Mouse (Mus musculus) hindbrain, postnatal 0 days (tissue): ENCODE measurements around the gene Pdk3. TPM values are rescaled to one million over a fixed set of nuclear protein-coding genes. Genes with fewer than 3 reads are reported as not detected.

Experiments
- ATAC-seq: fragments of 200-750 bp; cut with Nextera tagmentation; 2 replicates; pipeline ENCODE4 v1.8.0; 2017; ENCODE audit warnings: mild to moderate bottlenecking, moderate TSS enrichment, moderate library complexity
- DNase-seq: peaks from one replicate; pipeline ENCODE4 v3.0.0-alpha.2; 2015; ENCODE audit warnings: low spot score
- H3K27ac ChIP-seq: fragments of 300-500 bp; sonication (generic); 2 replicates; pipeline ENCODE4 v1.5.1; 2014; ENCODE audit warnings: mild to moderate bottlenecking
- H3K27me3 ChIP-seq: fragments of 300-500 bp; sonication (generic); 2 replicates; pipeline ENCODE4 v1.6.1; 2014; ENCODE audit warnings: low read length, mixed read lengths; ENCODE audit not compliant: insufficient read depth
- H3K36me3 ChIP-seq: fragments of 300-500 bp; sonication (generic); 2 replicates; pipeline ENCODE4 v1.6.1; 2014; ENCODE audit warnings: low read length, mixed read lengths; ENCODE audit not compliant: insufficient read depth
- H3K4me1 ChIP-seq: fragments of 300-500 bp; sonication (generic); 2 replicates; pipeline ENCODE4 v1.6.1; 2014; ENCODE audit warnings: antibody characterized with exemption, low read length, mixed read lengths; ENCODE audit not compliant: insufficient read depth
- H3K4me2 ChIP-seq: fragments of 300-500 bp; sonication (generic); 2 replicates; pipeline ENCODE4 v1.6.1; 2014; ENCODE audit warnings: low read depth, mild to moderate bottlenecking, low read length, moderate library complexity, mixed read lengths
- H3K4me3 ChIP-seq: fragments of 300-500 bp; sonication (generic); 2 replicates; pipeline ENCODE4 v1.5.1; 2014; ENCODE audit warnings: low read length
- H3K9ac ChIP-seq: fragments of 300-500 bp; sonication (generic); replicated peaks from 2 replicates; pipeline ENCODE4 v1.6.1; 2014; ENCODE audit warnings: mild to moderate bottlenecking, low read length, moderate library complexity, mixed read lengths
- H3K9me3 ChIP-seq: fragments of 300-500 bp; sonication (generic); 2 replicates; pipeline ENCODE4 v1.6.1; 2016; ENCODE audit warnings: low read length, mixed read lengths
- CTCF ChIP-seq: IDR thresholded peaks from 2 replicates; pipeline ENCODE4 v1.5.1; 2016; ENCODE audit warnings: antibody characterized with exemption, control low read depth, low read depth
- WGBS: fragments of 180-500 bp; shearing (Covaris S2); extraction: QIAGEN DNeasy Blood & Tissue Kit; methylation state at CpG from one replicate; pipeline ENCODE4 v1.1.7; 2014; 5-methylcytosine and 5-hydroxymethylcytosine counted together
- polyA plus RNA-seq: library from polyadenylated mRNA; unstranded; fragments of >200 nt; fragmentation: Nextera tagmentation; extraction: Ambion mirVana; gene quantifications from 2 replicates; pipeline ENCODE4 v1.2.1, GENCODE M21; 2015
- total RNA-seq: library from RNA; depleted of rRNA; stranded (reverse); fragments of >200 nt; gene quantifications from 2 replicates; pipeline ENCODE4 v1.2.3, GENCODE M21; 2014

The Pdk3 gene
- total and polyA plus RNA-seq, 2 experiments from 2014 or later: 22.4 to 23.1 TPM

DNA sequence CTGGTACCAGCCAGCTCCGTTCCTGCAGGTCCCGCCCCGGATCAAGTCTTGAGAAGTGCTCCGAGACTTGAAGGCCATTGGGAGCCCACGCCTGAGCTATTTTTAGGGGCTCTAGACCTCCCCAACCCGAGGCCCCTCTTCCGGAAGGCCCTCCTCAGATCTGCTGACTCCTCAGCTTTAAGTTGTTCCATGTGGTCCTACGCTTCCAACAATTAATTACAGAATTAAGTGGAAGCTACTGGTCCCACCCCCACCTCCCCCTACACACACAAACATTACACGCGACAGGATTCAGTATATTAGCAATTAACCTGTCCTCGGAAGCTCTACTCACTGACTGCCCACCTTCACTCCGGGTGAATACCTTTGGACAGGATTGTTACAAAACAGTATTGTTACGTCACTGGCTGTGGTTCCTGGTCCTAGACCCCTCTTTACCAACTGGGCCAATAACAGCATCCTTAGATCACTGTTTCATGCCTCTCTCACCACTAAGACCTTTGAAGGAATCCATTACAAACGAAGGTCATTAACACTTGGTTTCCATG is 410 bp upstream of the Pdk3 start:
- no peak for ATAC-seq

DNA sequence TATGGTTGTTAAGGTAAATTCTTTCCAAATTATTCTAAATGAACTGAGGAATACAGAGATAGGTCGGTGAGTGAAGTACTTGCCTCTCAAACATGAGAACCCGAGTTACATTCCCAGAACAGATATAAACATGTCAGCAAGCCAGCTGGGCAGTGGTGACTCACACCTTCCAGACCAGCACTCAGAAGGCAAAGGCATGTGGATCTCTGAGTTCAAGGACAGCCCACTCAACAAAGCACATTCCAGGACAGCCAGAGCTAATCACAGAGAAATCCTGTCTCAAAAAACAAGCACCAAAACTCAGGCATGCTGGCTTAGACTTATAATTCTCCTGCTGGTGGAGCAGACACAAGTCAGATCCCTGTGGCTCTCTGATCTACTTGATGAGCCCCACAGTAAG is 6.2 kb downstream of the Pdk3 start:
- Histone ChIP-seq H3K4me2 (no peak overlapping the region), H3K4me3 (no peak overlapping the region), H3K9me3 (no peaks in the 10 kb centered on the region), H3K36me3 (no peaks in the 10 kb centered on the region), H3K27ac (no peak overlapping the region), H3K27me3 (no peaks in the 10 kb centered on the region), H3K4me1 (no peaks in the 10 kb centered on the region), H3K9ac (no peak overlapping the region)
- 85% methylated on average over 2 of the region's 2 CpGs for WGBS
- DNase-seq: no peak
- TF ChIP-seq CTCF: no peak
- no peak for ATAC-seq

More for the DNA sequence above, 410 bp upstream of the Pdk3 start:
- Histone ChIP-seq H3K4me2 (peak overlapping the region; percentile 59), H3K27me3 (no peaks in the 10 kb centered on the region), H3K27ac (peak overlapping the region; percentile 61; the same call in 1 of the 2 replicates), H3K36me3 (no peaks in the 10 kb centered on the region), H3K4me1 (no peaks in the 10 kb centered on the region), H3K4me3 (peak overlapping the region; percentile 49), H3K9ac (peak overlapping the region; percentile 50), H3K9me3 (no peaks in the 10 kb centered on the region)
- TF ChIP-seq CTCF: no peak
- no peak for DNase-seq
- 50% methylated on average over 14 of the region's 14 CpGs for WGBS

DNA sequence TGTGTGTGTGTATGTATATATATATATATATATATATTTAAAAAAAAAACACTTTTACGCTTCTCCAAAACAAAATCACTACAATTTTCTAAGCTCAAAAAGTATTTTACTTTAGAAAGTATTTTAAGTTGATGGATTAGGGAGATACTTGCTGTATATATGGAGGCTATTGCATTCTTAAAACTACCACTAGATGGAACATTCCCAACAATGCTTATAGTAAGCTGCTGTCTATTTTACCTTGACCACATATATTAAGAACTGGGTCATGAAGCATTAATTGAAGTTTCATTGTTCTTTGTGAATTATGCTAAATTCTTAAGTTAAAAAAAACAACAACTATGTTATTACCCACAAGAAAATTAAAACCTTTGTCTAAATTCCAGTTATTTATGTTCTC is 24.0 kb downstream of the Pdk3 start:
- peak; percentile 51 for TF ChIP-seq CTCF
- Histone ChIP-seq H3K36me3 (no peaks in the 10 kb centered on the region), H3K4me2 (no peak overlapping the region), H3K27me3 (no peaks in the 10 kb centered on the region), H3K9ac (no peak overlapping the region), H3K4me3 (no peak overlapping the region), H3K27ac (no peak overlapping the region), H3K9me3 (no peaks in the 10 kb centered on the region), H3K4me1 (no peaks in the 10 kb centered on the region)
- 95% methylated on average over 1 of the region's 1 CpGs for WGBS
- no peak for ATAC-seq
- DNase-seq: peak; percentile 20

DNA sequence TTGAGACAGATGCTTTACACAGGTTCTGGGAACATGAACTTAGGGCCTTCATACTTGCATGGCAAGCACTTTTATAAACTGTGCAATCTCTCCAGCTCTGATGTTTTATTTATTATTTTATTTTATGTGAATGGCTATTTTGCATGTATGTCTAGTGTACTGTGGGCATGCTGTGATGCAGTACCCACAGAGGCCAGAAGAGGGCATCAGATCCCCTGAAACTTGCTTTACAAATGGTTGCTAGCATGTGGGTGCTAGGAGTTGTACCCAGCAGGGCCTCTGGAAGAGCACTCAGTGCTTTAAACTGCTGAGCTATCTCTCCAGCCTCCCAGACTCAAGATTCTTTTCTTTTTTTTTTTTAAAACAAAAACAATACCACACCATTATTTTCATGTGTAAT is 38.8 kb downstream of the Pdk3 start:
- ATAC-seq: no peak
- peak; percentile 62 for TF ChIP-seq CTCF
- Histone ChIP-seq H3K27ac (no peak overlapping the region), H3K9ac (no peak overlapping the region), H3K27me3 (no peaks in the 10 kb centered on the region), H3K36me3 (no peaks in the 10 kb centered on the region), H3K4me3 (no peak overlapping the region), H3K4me2 (no peak overlapping the region), H3K4me1 (no peaks in the 10 kb centered on the region), H3K9me3 (no peaks in the 10 kb centered on the region)
- peak; percentile 23 for DNase-seq

DNA sequence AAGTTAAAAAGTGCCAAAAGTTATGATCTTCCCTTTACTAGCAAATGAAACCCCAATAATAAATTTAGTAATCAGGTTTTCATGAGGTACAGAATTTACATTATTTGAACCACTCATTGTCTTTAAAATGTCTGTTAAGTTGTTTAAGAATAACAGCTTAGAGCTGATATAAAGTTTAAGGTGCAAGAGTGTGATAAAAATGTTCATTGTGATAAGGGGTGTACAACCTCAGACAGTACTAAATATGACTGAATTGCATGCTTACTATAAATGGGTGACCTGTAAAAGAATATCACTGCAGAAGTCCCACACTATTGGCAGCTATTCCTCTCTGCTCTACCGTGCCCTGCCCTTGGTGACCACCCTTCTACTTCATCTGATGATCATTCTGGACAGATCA is 42.4 kb downstream of the Pdk3 start:
- 89% methylated on average over 1 of the region's 1 CpGs for WGBS

DNA sequence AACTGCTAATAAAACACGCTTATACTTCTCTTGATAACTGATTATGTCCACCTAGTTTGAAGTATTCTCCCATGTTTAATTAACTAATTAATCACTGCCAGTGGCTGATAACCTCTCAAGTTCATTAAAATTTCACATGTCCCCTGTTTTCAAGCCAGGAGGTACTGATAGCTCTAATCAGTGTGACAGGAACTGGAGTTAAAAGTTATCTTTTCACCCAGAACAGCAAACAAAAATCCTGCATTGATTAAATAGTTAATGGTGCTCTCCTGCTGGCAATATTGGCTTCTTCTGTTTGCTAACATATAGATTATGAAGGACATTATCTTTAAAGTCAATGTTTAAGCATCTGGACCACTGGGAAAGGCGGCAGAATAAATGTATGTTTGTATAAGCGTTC is 71.2 kb downstream of the Pdk3 start:
- 83% methylated on average over 3 of the region's 3 CpGs for WGBS
- no peak overlapping the region for H3K4me2 ChIP-seq
- no peak for ATAC-seq

More for the DNA sequence above, 42.4 kb downstream of the Pdk3 start:
- no peak for TF ChIP-seq CTCF
- Histone ChIP-seq H3K9ac (no peak overlapping the region), H3K4me1 (no peaks in the 10 kb centered on the region), H3K9me3 (no peaks in the 10 kb centered on the region), H3K36me3 (no peaks in the 10 kb centered on the region), H3K4me2 (no peak overlapping the region), H3K27me3 (no peaks in the 10 kb centered on the region), H3K4me3 (no peak overlapping the region), H3K27ac (no peak overlapping the region)
- DNase-seq (no peak), ATAC-seq (no peak)

DNA sequence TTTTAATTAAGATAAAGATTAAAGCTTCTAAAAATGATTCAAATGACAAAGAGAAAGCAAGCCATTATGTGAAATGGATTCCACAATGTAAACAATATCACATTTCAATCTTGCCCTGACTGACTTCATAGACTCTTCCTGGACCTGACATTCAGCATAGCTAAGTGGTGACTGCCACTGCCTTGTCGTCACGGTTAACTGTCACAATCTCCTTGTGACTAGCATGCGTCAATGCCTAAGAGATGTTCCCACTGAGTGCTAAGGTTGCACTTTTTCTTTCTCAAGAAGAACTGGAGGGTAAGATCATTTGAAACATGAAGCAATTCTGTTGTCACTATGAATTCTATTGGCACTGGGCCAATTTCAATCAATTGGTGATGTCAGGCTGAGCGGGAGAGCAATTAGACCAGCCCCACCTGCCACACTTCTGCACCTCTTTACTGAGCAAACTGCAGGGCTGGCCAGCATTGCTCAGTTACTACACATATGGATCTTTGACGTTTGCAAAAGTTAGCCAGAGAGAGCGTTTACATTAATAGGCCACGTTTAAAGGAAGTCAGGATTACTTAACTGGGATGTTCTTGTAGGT is 75.0 kb downstream of the Pdk3 start:
- Histone ChIP-seq H3K9ac (no peak overlapping the region), H3K36me3 (no peaks in the 10 kb centered on the region), H3K27ac (no peak overlapping the region), H3K9me3 (no peaks in the 10 kb centered on the region; the same call in 1 of the 2 replicates), H3K4me1 (no peaks in the 10 kb centered on the region), H3K27me3 (no peaks in the 10 kb centered on the region), H3K4me3 (no peak overlapping the region), H3K4me2 (no peak overlapping the region)
- DNase-seq (no peak), ATAC-seq (no peak)
- no peak for TF ChIP-seq CTCF
- WGBS: 55% methylated on average over 7 of the region's 7 CpGs

More for the DNA sequence above, 71.2 kb downstream of the Pdk3 start:
- H3K27me3 ChIP-seq: no peaks in the 10 kb centered on the region
- no peaks in the 10 kb centered on the region for H3K4me1 ChIP-seq
- no peak overlapping the region for H3K27ac ChIP-seq
- no peak overlapping the region for H3K9ac ChIP-seq
- no peak for TF ChIP-seq CTCF
- H3K4me3 ChIP-seq: no peak overlapping the region
- no peak for DNase-seq
- no peaks in the 10 kb centered on the region for H3K36me3 ChIP-seq
- no peaks in the 10 kb centered on the region for H3K9me3 ChIP-seq
